Mouse (Mus musculus) G1E (cell line): Measurements from ENCODE around the gene Sh2d4b. TPM values are rescaled to one million over a fixed set of nuclear protein-coding genes. Genes with fewer than 3 reads are reported as not detected.

ENCODE experiments used
- ATAC-seq: 2 replicates; pipeline ENCODE4 v1.8.0; 2016; ENCODE audit warnings: mild to moderate bottlenecking; ENCODE audit not compliant: insufficient number of reproducible peaks, poor library complexity, low FRiP score, severe bottlenecking; ENCODE audit errors: extremely low read depth
- DNase-seq: peaks from one replicate; pipeline ENCODE4 v3.0.0; 2012; ENCODE audit warnings: low spot score
- H3K27me3 ChIP-seq: 2 replicates; pipeline ENCODE4 v1.6.1; 2012; ENCODE audit warnings: mild to moderate bottlenecking, low read length, inconsistent platforms; ENCODE audit not compliant: insufficient read depth
- H3K36me3 ChIP-seq: replicated peaks from 2 replicates; pipeline ENCODE3; 2012; ENCODE audit warnings: mild to moderate bottlenecking, inconsistent platforms
- H3K4me1 ChIP-seq: 2 replicates; pipeline ENCODE4 v1.6.1; 2012; ENCODE audit warnings: low read depth, low read length, inconsistent platforms, mixed read lengths; ENCODE audit not compliant: insufficient read depth
- H3K4me3 ChIP-seq: 2 replicates; pipeline ENCODE4 v1.5.1; 2012; ENCODE audit warnings: low read depth, mild to moderate bottlenecking, inconsistent platforms, low read length, moderate library complexity, mixed read lengths
- H3K9me3 ChIP-seq: replicated peaks from 2 replicates; pipeline ENCODE4 v1.6.1; 2012; ENCODE audit warnings: inconsistent platforms
- CTCF ChIP-seq: IDR thresholded peaks from 2 replicates; pipeline ENCODE4 v1.5.1; 2012; ENCODE audit warnings: low read depth, low read length, inconsistent platforms, mixed read lengths
- GATA1 ChIP-seq: IDR thresholded peaks from 2 replicates; pipeline ENCODE4 v1.6.1; 2012; ENCODE audit warnings: borderline replicate concordance, low read length, inconsistent platforms, mixed read lengths
- GATA2 ChIP-seq: IDR thresholded peaks from 2 replicates; pipeline ENCODE4 v1.6.1; 2012; ENCODE audit warnings: low read depth, low read length, inconsistent platforms, borderline replicate concordance
- POLR2AphosphoS5 ChIP-seq: IDR thresholded peaks from 2 replicates; pipeline ENCODE4 v1.6.1; 2012; ENCODE audit warnings: low read depth, low read length, inconsistent platforms; ENCODE audit not compliant: insufficient replicate concordance
- TAL1 ChIP-seq: conservative IDR thresholded peaks from 2 replicates; pipeline ENCODE4 v1.6.1; 2012; ENCODE audit warnings: low read depth, low read length, inconsistent platforms, mixed read lengths
- polyA plus RNA-seq: library from polyadenylated mRNA; stranded (reverse); fragments of >175 nt; gene quantifications from 2 replicates; pipeline ENCODE4 v1.2.3, GENCODE M21; 2012
- total RNA-seq, 2 experiments: library from RNA; stranded (forward) in 1 of 2; stranded (reverse) in 1 of 2; fragments of 200-1000 nt in 1 of 2; fragments of >200 nt in 1 of 2; fragmentation: Nextera tagmentation in 1 of 2; gene quantifications; 2 replicates each; pipeline ENCODE4 v1.2.3; 2014 to 2017

The Sh2d4b gene
- total and polyA plus RNA-seq, 3 experiments = 0.07 to 0.27 TPM; not detected in 1

GRCm38 (mm10) chr14:40830505-40830904 is 62.6 kb downstream of the Sh2d4b start:
- TF ChIP-seq GATA1 = no peak
- no peak for TF ChIP-seq TAL1
- TF ChIP-seq CTCF = no peak
- no peak for TF ChIP-seq POLR2AphosphoS5
- no peak for TF ChIP-seq GATA2
- H3K9me3 ChIP-seq = no peaks in the 10 kb centered on the region
- no peaks in the 10 kb centered on the region for H3K36me3 ChIP-seq
- no peaks in the 10 kb centered on the region for H3K4me1 ChIP-seq
- ATAC-seq = no peak
- no peak overlapping the region for H3K4me3 ChIP-seq
- H3K27me3 ChIP-seq = no peaks in the 10 kb centered on the region
- DNase-seq = no peak

- Histone ChIP-seq H3K27me3 (no peaks in the 10 kb centered on the region), H3K4me1 (no peaks in the 10 kb centered on the region), H3K36me3 (no peaks in the 10 kb centered on the region), H3K9me3 (no peaks in the 10 kb centered on the region), H3K4me3 (no peak overlapping the region)
- TF ChIP-seq CTCF (no peak), TAL1 (no peak), GATA2 (no peak), POLR2AphosphoS5 (no peak), GATA1 (no peak)
- DNase-seq (no peak), ATAC-seq (no peak)
These were observed 63.0 kb downstream of the Sh2d4b start for GRCm38 (mm10) chr14:40830094-40830493.

GRCm38 (mm10) chr14:40818051-40818450 is 75.0 kb downstream of the Sh2d4b start:
- TF ChIP-seq GATA2 = no peak
- no peak for TF ChIP-seq POLR2AphosphoS5
- TF ChIP-seq GATA1 = no peak
- TF ChIP-seq TAL1 = no peak
- TF ChIP-seq CTCF = no peak
- Histone ChIP-seq H3K4me1 (no peaks in the 10 kb centered on the region), H3K36me3 (no peaks in the 10 kb centered on the region), H3K4me3 (no peak overlapping the region), H3K9me3 (no peaks in the 10 kb centered on the region), H3K27me3 (no peaks in the 10 kb centered on the region)
- ATAC-seq (no peak), DNase-seq (no peak)

- Histone ChIP-seq H3K4me3 (no peak overlapping the region), H3K9me3 (no peaks in the 10 kb centered on the region), H3K4me1 (no peaks in the 10 kb centered on the region), H3K27me3 (no peaks in the 10 kb centered on the region), H3K36me3 (no peaks in the 10 kb centered on the region)
- ATAC-seq (no peak), DNase-seq (no peak)
- TF ChIP-seq CTCF (no peak), GATA1 (no peak), TAL1 (no peak)
These were observed 76.4 kb downstream of the Sh2d4b start for GRCm38 (mm10) chr14:40816715-40817114.

GRCm38 (mm10) chr14:40791606-40792005 is 101.5 kb downstream of the Sh2d4b start:
- H3K36me3 ChIP-seq = no peaks in the 10 kb centered on the region
- no peak for ATAC-seq
- H3K4me1 ChIP-seq = no peaks in the 10 kb centered on the region
- H3K4me3 ChIP-seq = no peak overlapping the region
- no peaks in the 10 kb centered on the region for H3K27me3 ChIP-seq
- no peak for DNase-seq
- no peaks in the 10 kb centered on the region for H3K9me3 ChIP-seq
- TF ChIP-seq GATA1 (no peak), CTCF (peak; percentile 16; the same call in 1 of the 2 replicates)

- H3K9me3 ChIP-seq = no peaks in the 10 kb centered on the region
- TF ChIP-seq GATA2 (no peak), GATA1 (no peak), CTCF (no peak), POLR2AphosphoS5 (no peak), TAL1 (no peak)
- no peak overlapping the region for H3K4me3 ChIP-seq
- no peaks in the 10 kb centered on the region for H3K36me3 ChIP-seq
- H3K27me3 ChIP-seq = no peaks in the 10 kb centered on the region
- ATAC-seq (no peak), DNase-seq (no peak)
- H3K4me1 ChIP-seq = no peaks in the 10 kb centered on the region
These were observed 104.0 kb downstream of the Sh2d4b start for GRCm38 (mm10) chr14:40789110-40789509.
